Mouse (Mus musculus): ENCODE data around the gene Etv2.
A peak's percentile ranks its signal among the peaks of the same experiment; 100 is the strongest.

The Etv2 gene

GRCm38 (mm10) chr7:30613529-30614112, 22.0 kb downstream of the Etv2 start:
- DNase-seq = peak; percentile 65 to 70

DNA sequence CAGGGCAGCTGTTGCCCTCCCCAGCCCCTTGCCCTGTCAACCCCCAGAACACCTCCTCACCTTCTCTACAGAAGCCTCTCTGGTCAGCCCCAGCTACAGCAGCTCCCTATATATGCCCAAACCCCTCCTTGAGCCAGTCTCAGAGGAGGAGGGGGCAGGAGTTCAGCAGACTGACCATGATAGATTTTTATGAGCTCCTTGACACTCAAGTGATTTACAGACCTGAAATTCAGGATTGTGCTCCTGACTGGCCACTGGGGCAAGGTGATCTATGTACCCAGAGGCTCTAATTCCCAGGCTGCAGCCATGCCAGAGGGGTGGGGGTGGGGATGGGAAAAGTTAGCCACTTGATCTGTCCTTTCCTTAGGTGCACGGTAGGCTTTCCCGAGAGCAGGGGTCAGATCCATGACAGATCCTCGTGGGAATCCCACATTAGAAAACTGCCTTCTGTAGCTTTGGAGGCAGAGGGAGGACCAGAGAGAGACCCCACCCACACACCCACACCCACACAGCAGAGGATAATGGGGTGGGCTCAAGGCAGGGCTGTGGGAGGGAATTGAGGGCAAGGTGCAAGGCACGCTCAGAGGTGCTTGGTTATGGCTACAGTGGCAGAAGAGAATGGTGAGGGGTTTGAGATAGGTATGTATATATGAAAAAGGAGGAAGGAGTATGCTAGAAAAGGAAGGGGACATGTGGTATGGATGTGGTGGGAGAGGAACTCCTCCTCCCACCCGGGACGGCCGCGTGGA, 22.8 kb downstream of the Etv2 start, which contains the start of gene Upk1a:
Upk1a (minus strand) TSS at position 194 of the 749 bp plus-strand sequence.
- DNase-seq = no peak

DNA sequence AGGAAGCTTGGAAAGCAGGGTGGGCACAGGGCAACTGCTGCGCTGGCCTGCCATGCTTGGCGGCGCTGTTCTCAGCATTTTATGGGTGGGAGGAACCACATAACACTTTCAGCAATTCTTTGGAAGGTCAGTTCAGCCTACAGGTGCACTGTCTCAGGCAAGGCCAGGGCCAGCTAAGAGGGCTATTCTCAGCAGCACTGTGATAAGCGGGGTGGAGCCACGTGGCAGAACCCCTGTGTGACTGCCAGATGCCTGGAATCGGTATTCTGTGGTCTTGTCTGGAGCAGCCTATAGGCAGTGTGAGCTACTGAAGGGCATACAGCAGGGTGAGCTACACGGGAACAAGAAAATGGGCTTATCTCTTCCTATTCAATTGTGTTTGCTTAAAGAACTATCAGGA, 25.6 kb downstream of the Etv2 start:
- DNase-seq = no peak

GRCm38 (mm10) chr7:30608476-30608875, 27.2 kb downstream of the Etv2 start:
- no peak for DNase-seq

GRCm38 (mm10) chr7:30607706-30608309, 27.8 kb downstream of the Etv2 start:
- DNase-seq = peak; percentile 48 to 58

GRCm38 (mm10) chr7:30604944-30605343, 30.7 kb downstream of the Etv2 start:
- DNase-seq = no peak

- DNase-seq = no peak
Measured at GRCm38 (mm10) chr7:30604424-30604823, 31.2 kb downstream of the Etv2 start.

DNA sequence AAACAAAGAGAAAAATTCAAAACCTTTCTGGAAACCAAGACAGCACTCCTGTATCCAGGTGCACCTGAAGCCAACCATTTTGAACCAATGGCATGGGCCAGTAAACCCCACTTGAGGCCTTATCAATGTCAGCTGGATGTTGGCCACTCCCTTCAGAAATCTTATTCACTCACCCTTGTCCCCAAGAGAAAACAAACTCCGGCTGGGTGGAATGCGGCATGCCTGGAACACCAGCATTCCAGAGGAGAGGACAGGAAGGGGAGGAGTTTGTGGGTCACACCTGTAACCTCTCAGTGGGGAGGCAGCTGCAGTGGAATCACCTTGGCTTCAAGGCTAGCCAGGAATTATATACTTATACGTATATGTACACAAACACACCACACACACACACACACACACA, 33.1 kb downstream of the Etv2 start:
- no peak for DNase-seq

- DNase-seq = no peak
Measured at GRCm38 (mm10) chr7:30600651-30601050, 35.0 kb downstream of the Etv2 start.

GRCm38 (mm10) chr7:30599933-30600353, 35.7 kb downstream of the Etv2 start:
- peak; percentile 97 for DNase-seq

GRCm38 (mm10) chr7:30598786-30599185, 36.9 kb downstream of the Etv2 start, which contains the start of gene Zbtb32:
Gene Zbtb32, minus strand, starts transcription at chr7:30598909.
- no peak for DNase-seq

DNA sequence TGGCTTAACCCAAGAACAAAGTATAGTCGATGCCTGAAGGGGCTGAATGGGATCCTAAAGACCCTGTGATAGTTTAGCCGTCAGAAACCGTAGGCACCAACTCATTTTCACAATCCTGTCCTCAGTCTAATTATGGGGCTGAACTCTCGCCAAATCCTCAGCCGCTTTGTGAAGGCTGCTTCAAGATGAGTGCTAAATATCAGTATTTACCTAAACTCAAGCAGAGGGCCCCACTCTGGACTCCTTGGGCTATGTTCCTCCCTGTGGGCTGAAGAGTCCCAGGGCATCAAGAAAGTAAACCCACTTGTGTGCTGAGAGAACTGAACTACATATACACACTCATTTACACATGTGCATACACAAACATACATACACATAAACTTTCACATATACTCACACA, 38.8 kb downstream of the Etv2 start:
- no peak for DNase-seq

GRCm38 (mm10) chr7:30596093-30596492, 39.6 kb downstream of the Etv2 start:
- no peak for DNase-seq

DNA sequence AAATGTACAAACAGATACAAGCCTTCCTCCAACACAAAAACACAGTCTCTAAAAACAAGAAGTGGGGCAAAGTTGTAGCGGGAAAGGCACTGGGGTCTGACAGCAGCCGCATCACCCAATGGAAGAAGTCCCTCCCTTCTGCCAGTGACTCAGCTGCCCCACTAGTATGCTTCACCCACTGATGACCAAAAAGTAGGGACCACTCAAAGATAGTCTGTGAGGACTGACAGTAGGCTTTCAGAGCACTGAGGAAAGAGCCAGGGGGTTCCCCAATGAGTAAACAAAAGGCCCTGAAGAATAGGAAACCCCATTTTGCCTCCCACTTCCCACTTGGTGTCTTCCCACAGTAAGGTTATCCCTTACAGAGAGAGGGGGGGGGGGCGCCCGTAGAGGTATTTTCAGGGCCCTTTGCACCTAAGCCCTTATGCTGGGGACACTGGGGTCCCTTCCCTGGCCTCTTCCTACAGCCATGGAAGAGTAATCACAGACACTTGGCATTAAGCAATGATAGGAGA, 41.1 kb downstream of the Etv2 start:
- DNase-seq = no peak

- no peak for DNase-seq
Measured at GRCm38 (mm10) chr7:30593579-30594509, 41.8 kb downstream of the Etv2 start.

- no peak for DNase-seq
Measured at GRCm38 (mm10) chr7:30592772-30593423, 42.8 kb downstream of the Etv2 start.

DNA sequence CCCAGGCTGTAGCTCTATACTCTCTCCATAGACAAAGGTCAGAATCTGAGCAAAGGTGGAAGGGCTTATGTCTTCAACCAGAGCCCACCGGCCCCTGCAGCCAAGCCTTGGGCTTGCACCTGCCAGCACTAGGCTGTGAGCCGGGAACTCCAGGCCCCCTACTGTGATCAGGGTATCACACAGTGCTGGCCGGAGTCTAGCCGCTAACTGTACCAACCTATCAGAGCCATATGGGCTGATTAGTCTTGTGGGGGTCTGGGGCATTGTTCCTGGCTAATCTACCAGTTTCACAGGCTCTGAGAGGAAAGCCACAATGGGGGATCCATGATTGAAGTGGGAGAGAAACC, 44.1 kb downstream of the Etv2 start:
- DNase-seq = no peak

DNA sequence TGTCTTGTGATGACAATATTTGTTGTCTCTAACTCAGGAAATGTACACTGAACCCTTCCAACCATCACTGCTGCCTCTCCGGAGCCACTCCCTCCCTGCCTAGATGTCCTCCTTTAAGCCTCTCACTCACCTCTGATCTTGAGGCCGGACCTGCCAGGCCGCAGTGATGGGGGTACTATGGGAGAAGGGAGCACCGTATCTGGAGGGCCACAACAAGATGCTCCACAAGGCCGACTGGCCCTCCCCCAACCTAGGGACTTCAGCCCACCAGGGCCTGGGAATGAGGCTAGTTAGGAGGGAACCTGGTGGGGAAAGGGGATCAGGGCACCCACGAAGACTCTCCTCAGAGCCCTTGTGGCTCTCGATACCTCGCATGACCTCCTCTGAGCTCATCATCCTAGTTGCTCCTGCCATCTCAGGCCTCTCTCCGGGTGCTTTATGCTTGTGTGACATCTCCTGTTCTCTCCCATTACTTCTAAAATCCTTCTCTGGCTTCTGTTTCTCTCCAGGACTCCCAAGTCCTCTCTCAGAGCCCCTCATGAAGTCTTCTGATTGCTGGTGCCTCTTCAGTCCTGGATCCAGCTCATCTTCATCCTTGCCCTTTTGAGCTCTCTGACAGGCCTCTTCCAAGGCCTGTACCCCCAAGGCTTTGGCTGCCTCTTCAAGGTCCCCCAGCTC, 44.6 kb downstream of the Etv2 start:
- no peak for DNase-seq

GRCm38 (mm10) chr7:30589435-30590301, 46.0 kb downstream of the Etv2 start:
- DNase-seq = peak; percentile 83 to 84

GRCm38 (mm10) chr7:30588676-30589434, 46.8 kb downstream of the Etv2 start, which contains the start of gene Kmt2b:
Gene Kmt2b, minus strand, starts transcription at chr7:30588726.
- peak; percentile 93 to 97 for DNase-seq
